Mouse (Mus musculus) forebrain, embryonic 12.5 days (tissue): ENCODE measurements around the gene Igfals. TPM values are rescaled to one million over a fixed set of nuclear protein-coding genes. Genes with fewer than 3 reads are reported as not detected.

Experiments
- ATAC-seq: fragments of 200-750 bp; cut with Nextera tagmentation; 2 replicates; pipeline ENCODE4 v1.8.0; 2017; ENCODE audit warnings: moderate TSS enrichment; ENCODE audit not compliant: low FRiP score
- H3K27ac ChIP-seq: fragments of 300-500 bp; sonication (generic); 2 replicates; pipeline ENCODE4 v1.5.1; 2016; ENCODE audit warnings: mild to moderate bottlenecking
- H3K27me3 ChIP-seq: fragments of 300-500 bp; sonication (generic); 2 replicates; pipeline ENCODE4 v1.6.1; 2016; ENCODE audit warnings: mild to moderate bottlenecking
- H3K36me3 ChIP-seq: fragments of 300-500 bp; sonication (generic); replicated peaks from 2 replicates; pipeline ENCODE4 v1.6.1; 2016; ENCODE audit warnings: mild to moderate bottlenecking
- H3K4me1 ChIP-seq: fragments of 300-500 bp; sonication (generic); 2 replicates; pipeline ENCODE4 v1.6.1; 2016
- H3K4me2 ChIP-seq: fragments of 300-500 bp; sonication (generic); 2 replicates; pipeline ENCODE4 v1.6.1; 2016; ENCODE audit warnings: mild to moderate bottlenecking, moderate library complexity
- H3K4me3 ChIP-seq: fragments of 300-500 bp; sonication (generic); replicated peaks from 2 replicates; pipeline ENCODE4 v1.5.1; 2016; ENCODE audit warnings: mild to moderate bottlenecking
- H3K9ac ChIP-seq: fragments of 300-500 bp; sonication (generic); 2 replicates; pipeline ENCODE4 v1.6.1; 2016; ENCODE audit warnings: mild to moderate bottlenecking
- H3K9me3 ChIP-seq: fragments of 300-500 bp; sonication (generic); 2 replicates; pipeline ENCODE4 v1.6.1; 2016
- WGBS: fragments of 180-500 bp; shearing (Covaris S2); methylation state at CpG from one replicate; pipeline ENCODE4 v1.1.7; 2016; 5-methylcytosine and 5-hydroxymethylcytosine counted together
- polyA plus RNA-seq: library from polyadenylated mRNA; unstranded; fragments of >200 nt; fragmentation: Nextera tagmentation; extraction: Ambion mirVana; gene quantifications from 2 replicates; pipeline ENCODE4 v1.2.1, GENCODE M21; 2016

Igfals gene
- polyA plus RNA-seq, 1 experiment from 2014 or later, result 0.20 TPM

- Histone ChIP-seq H3K36me3 (peaks cover 10% of the 10 kb centered on the region), H3K9me3 (no peaks in the 10 kb centered on the region), H3K27me3 (peaks cover 15% of the 10 kb centered on the region), H3K4me2 (peak within 1 kb of the TSS; percentile 83), H3K4me3 (peak within 1 kb of the TSS; percentile 80), H3K9ac (peak within 1 kb of the TSS; percentile 71), H3K27ac (peak within 1 kb of the TSS; percentile 91), H3K4me1 (peaks cover 24% of the 10 kb centered on the region)
- WGBS, result under 1% methylated on average over 58 of the region's 58 CpGs
- peak; percentile 100 for ATAC-seq
Observed at GRCm38 (mm10) chr17:24850065-24850772, 15.6 kb upstream of the Igfals start, which contains the start of gene Fahd1. TSS of gene Fahd1 (minus strand) at chr17:24850364.

GRCm38 (mm10) chr17:24850773-24851127, 15.0 kb upstream of the Igfals start:
- no peak overlapping the region for H3K27ac ChIP-seq
- peak overlapping the region; percentile 80 for H3K4me3 ChIP-seq
- H3K36me3 ChIP-seq, result peaks cover 11% of the 10 kb centered on the region
- no peak for ATAC-seq
- H3K9me3 ChIP-seq, result no peaks in the 10 kb centered on the region
- H3K4me1 ChIP-seq, result peaks cover 24% of the 10 kb centered on the region
- peaks cover 13% of the 10 kb centered on the region for H3K27me3 ChIP-seq
- WGBS, result 1% methylated on average over 20 of the region's 20 CpGs
- H3K9ac ChIP-seq, result peak overlapping the region; percentile 71
- H3K4me2 ChIP-seq, result peak overlapping the region; percentile 83

- no peak for ATAC-seq
- peak overlapping the region; percentile 71 for H3K9ac ChIP-seq
- WGBS, result 80% methylated on average over 10 of the region's 10 CpGs
Observed at GRCm38 (mm10) chr17:24851381-24852125, 14.2 kb upstream of the Igfals start.

GRCm38 (mm10) chr17:24855838-24856464, 9.8 kb upstream of the Igfals start:
- Histone ChIP-seq H3K4me2 (no peak overlapping the region), H3K9me3 (no peaks in the 10 kb centered on the region), H3K27me3 (peaks cover 9% of the 10 kb centered on the region), H3K4me1 (peaks cover 9% of the 10 kb centered on the region), H3K27ac (no peak overlapping the region), H3K36me3 (peaks cover 29% of the 10 kb centered on the region), H3K9ac (no peak overlapping the region), H3K4me3 (no peak overlapping the region)
- WGBS, result 75% methylated on average over 3 of the region's 3 CpGs
- ATAC-seq, result no peak

More at GRCm38 (mm10) chr17:24851381-24852125, 14.2 kb upstream of the Igfals start:
- H3K4me3 ChIP-seq, result peak overlapping the region; percentile 80
- H3K27ac ChIP-seq, result no peak overlapping the region
- peaks cover 13% of the 10 kb centered on the region for H3K27me3 ChIP-seq
- peaks cover 12% of the 10 kb centered on the region for H3K36me3 ChIP-seq
- peak overlapping the region; percentile 83 for H3K4me2 ChIP-seq
- no peaks in the 10 kb centered on the region for H3K9me3 ChIP-seq
- peaks cover 24% of the 10 kb centered on the region for H3K4me1 ChIP-seq

GRCm38 (mm10) chr17:24856589-24856988, 9.2 kb upstream of the Igfals start:
- Histone ChIP-seq H3K9me3 (no peaks in the 10 kb centered on the region), H3K9ac (no peak overlapping the region), H3K4me1 (peaks cover 3% of the 10 kb centered on the region), H3K27me3 (peaks cover 2% of the 10 kb centered on the region), H3K36me3 (peaks cover 35% of the 10 kb centered on the region), H3K4me3 (no peak overlapping the region), H3K4me2 (no peak overlapping the region), H3K27ac (no peak overlapping the region)
- no peak for ATAC-seq
- WGBS, result 92% methylated on average over 13 of the region's 13 CpGs

- no peak overlapping the region for H3K27ac ChIP-seq
- H3K27me3 ChIP-seq, result no peaks in the 10 kb centered on the region
- no peaks in the 10 kb centered on the region for H3K9me3 ChIP-seq
- peaks cover 45% of the 10 kb centered on the region for H3K36me3 ChIP-seq
- H3K4me1 ChIP-seq, result no peaks in the 10 kb centered on the region
- 85% methylated on average over 8 of the region's 8 CpGs for WGBS
- no peak overlapping the region for H3K9ac ChIP-seq
- ATAC-seq, result no peak
- H3K4me2 ChIP-seq, result no peak overlapping the region
- no peak overlapping the region for H3K4me3 ChIP-seq
Observed at GRCm38 (mm10) chr17:24857831-24858470, 7.8 kb upstream of the Igfals start.

- 90% methylated on average over 6 of the region's 6 CpGs for WGBS
Observed at GRCm38 (mm10) chr17:24858967-24859366, 6.8 kb upstream of the Igfals start.

GRCm38 (mm10) chr17:24860076-24860475, 5.7 kb upstream of the Igfals start:
- H3K4me2 ChIP-seq, result no peak overlapping the region
- no peak overlapping the region for H3K9ac ChIP-seq
- peaks cover 36% of the 10 kb centered on the region for H3K36me3 ChIP-seq
- no peaks in the 10 kb centered on the region for H3K27me3 ChIP-seq
- ATAC-seq, result no peak
- no peaks in the 10 kb centered on the region for H3K9me3 ChIP-seq
- 90% methylated on average over 8 of the region's 8 CpGs for WGBS
- H3K27ac ChIP-seq, result no peak overlapping the region
- no peaks in the 10 kb centered on the region for H3K4me1 ChIP-seq
- H3K4me3 ChIP-seq, result no peak overlapping the region

More at GRCm38 (mm10) chr17:24858967-24859366, 6.8 kb upstream of the Igfals start:
- no peak for ATAC-seq
- no peak overlapping the region for H3K9ac ChIP-seq
- no peak overlapping the region for H3K4me3 ChIP-seq
- H3K27me3 ChIP-seq, result no peaks in the 10 kb centered on the region
- no peak overlapping the region for H3K4me2 ChIP-seq
- no peak overlapping the region for H3K27ac ChIP-seq
- H3K36me3 ChIP-seq, result peaks cover 38% of the 10 kb centered on the region
- H3K9me3 ChIP-seq, result no peaks in the 10 kb centered on the region
- H3K4me1 ChIP-seq, result no peaks in the 10 kb centered on the region

GRCm38 (mm10) chr17:24861785-24862184, 4.0 kb upstream of the Igfals start:
- Histone ChIP-seq H3K4me2 (no peak overlapping the region), H3K4me3 (no peak overlapping the region), H3K27ac (no peak overlapping the region), H3K9me3 (no peaks in the 10 kb centered on the region), H3K36me3 (peaks cover 30% of the 10 kb centered on the region), H3K9ac (no peak overlapping the region), H3K27me3 (no peaks in the 10 kb centered on the region), H3K4me1 (no peaks in the 10 kb centered on the region)
- WGBS, result 96% methylated on average over 3 of the region's 3 CpGs
- no peak for ATAC-seq

- peaks cover under 1% of the 10 kb centered on the region; the same call in 1 of the 2 replicates for H3K36me3 ChIP-seq
- WGBS, result 93% methylated on average over 10 of the region's 10 CpGs
- no peak overlapping the region for H3K4me2 ChIP-seq
- no peaks in the 10 kb centered on the region for H3K4me1 ChIP-seq
- H3K27ac ChIP-seq, result no peak overlapping the region
- no peak for ATAC-seq
- H3K27me3 ChIP-seq, result no peaks in the 10 kb centered on the region
- no peaks in the 10 kb centered on the region for H3K9me3 ChIP-seq
- no peak overlapping the region for H3K4me3 ChIP-seq
- no peak overlapping the region for H3K9ac ChIP-seq
Observed at GRCm38 (mm10) chr17:24867914-24868313, 2.1 kb downstream of the Igfals start.

- 48% methylated on average over 4 of the region's 4 CpGs for WGBS
- ATAC-seq, result no peak
- no peaks in the 10 kb centered on the region for H3K36me3 ChIP-seq
Observed at GRCm38 (mm10) chr17:24873695-24874404, 8.1 kb downstream of the Igfals start.

More at GRCm38 (mm10) chr17:24873695-24874404, 8.1 kb downstream of the Igfals start:
- no peaks in the 10 kb centered on the region; the same call in 1 of the 2 replicates for H3K27me3 ChIP-seq
- no peaks in the 10 kb centered on the region for H3K4me1 ChIP-seq
- H3K4me2 ChIP-seq, result no peak overlapping the region
- H3K9me3 ChIP-seq, result no peaks in the 10 kb centered on the region
- H3K4me3 ChIP-seq, result no peak overlapping the region
- H3K9ac ChIP-seq, result no peak overlapping the region
- no peak overlapping the region for H3K27ac ChIP-seq
